Mouse (Mus musculus): Measurements from ENCODE around the gene Arid2. TPM values are rescaled to one million over a fixed set of nuclear protein-coding genes. Genes with fewer than 3 reads are reported as not detected.

Arid2 gene
- polyA plus RNA-seq, 1 experiment = 9.3 TPM

- Histone ChIP-seq H3K27me3 (ENCODE audit: control insufficient read depth, insufficient read depth, insufficient read length) (no peaks in the 10 kb centered on the region), H3K4me3 (peak overlapping the region; percentile 73), H3K79me2 (ENCODE audit: control insufficient read depth, insufficient read depth) (peaks cover 66% of the 10 kb centered on the region), H3K4me2 (ENCODE audit: low read depth) (no peak overlapping the region), H3K36me3 (ENCODE audit: control insufficient read depth, insufficient read depth) (peaks cover 6% of the 10 kb centered on the region), H3ac (ENCODE audit: control insufficient read depth, insufficient read length) (peak overlapping the region; percentile 87)
- TF ChIP-seq MYOD1 (IDR thresholded peaks at IDR 0.05; ENCODE audit: control insufficient read depth in 1 of 3, insufficient read length in 2 of 3, low read depth in 2 of 3) = no peak
- TF ChIP-seq SRF (IDR thresholded peaks at IDR 0.05; ENCODE audit: control insufficient read depth, insufficient read length, low read depth) = no peak
- TF ChIP-seq MYOG (IDR thresholded peaks at IDR 0.05; ENCODE audit: control insufficient read depth in 1 of 3, insufficient read depth in 1 of 3, insufficient read length in 2 of 3, low read depth in 2 of 3) = no peak
- TF ChIP-seq TCF12 (IDR thresholded peaks at IDR 0.05; ENCODE audit: insufficient read depth, poor library complexity, severe bottlenecking) = no peak
- no peak for TF ChIP-seq CEBPB (IDR thresholded peaks at IDR 0.05; ENCODE audit: insufficient read depth, poor library complexity, severe bottlenecking)
- no peak for TF ChIP-seq POLR2A (IDR thresholded peaks at IDR 0.05; ENCODE audit: insufficient read length, low read depth)
- no peak for TF ChIP-seq REST (IDR thresholded peaks at IDR 0.05; ENCODE audit: insufficient read depth, insufficient read length)
- no peak for TF ChIP-seq TCF3 (IDR thresholded peaks at IDR 0.05; ENCODE audit: insufficient read length, low read depth)
- TF ChIP-seq POLR2AphosphoS2 (IDR thresholded peaks at IDR 0.05; ENCODE audit: insufficient read length, low read depth) = no peak
- no peak for TF ChIP-seq E2F4 (IDR thresholded peaks at IDR 0.05; ENCODE audit: insufficient read depth)
- no peak for TF ChIP-seq USF1 (IDR thresholded peaks at IDR 0.05; ENCODE audit: low read depth)
- TF ChIP-seq MAX (IDR thresholded peaks at IDR 0.05; ENCODE audit: low read depth) = no peak
Observed at GRCm38 (mm10) chr15:96286935-96287292, 404 bp upstream of the Arid2 start.

DNA sequence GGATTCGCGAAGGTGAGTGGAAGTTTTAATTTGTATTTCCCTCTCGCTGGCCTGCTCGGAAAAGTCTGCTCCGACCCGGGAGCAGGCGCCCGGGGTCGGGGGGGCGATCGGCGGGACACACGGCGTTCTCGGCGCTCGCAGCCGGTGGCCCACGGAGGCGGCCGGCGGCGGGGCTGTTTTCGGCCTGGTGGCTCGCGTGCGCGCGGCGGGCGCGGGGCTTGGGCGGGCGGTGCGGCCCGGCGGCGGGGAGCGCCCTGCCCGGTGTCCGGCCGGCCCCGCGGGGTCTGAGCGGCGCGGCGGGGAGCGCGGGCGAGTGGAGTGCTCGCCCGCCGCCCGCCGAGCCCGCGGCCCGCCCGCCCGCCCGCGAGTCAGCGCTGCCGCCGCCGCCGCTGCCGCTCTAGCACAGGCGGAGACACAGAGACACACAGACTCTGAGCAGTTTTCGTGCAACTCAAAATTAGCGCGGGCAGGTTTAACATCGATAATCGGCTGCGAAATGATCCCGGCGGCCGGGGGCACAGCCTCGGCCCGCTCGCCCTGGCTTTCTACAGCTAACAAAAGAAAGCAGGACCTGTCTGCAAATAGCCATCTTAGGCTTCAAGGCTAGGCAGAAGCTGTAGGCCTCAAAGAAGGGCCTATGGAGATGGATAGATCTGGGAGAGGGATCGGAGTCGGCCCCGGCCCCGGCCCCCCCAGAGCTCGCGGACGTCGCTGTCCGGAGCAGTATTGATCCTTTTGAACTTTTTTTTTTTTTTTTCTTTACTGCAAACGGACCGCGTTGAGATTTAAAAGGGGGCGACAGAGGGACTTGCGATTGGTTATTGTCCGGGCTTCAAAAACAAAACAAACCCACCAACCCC is 888 bp downstream of the Arid2 start:
- TF ChIP-seq MYOD1 (IDR thresholded peaks at IDR 0.05; ENCODE audit: control insufficient read depth in 1 of 3, insufficient read length in 2 of 3, low read depth in 2 of 3) (no peak), TCF3 (IDR thresholded peaks at IDR 0.05; ENCODE audit: insufficient read length, low read depth) (no peak), USF1 (IDR thresholded peaks at IDR 0.05; ENCODE audit: low read depth) (no peak), POLR2AphosphoS2 (IDR thresholded peaks at IDR 0.05; ENCODE audit: insufficient read length, low read depth) (no peak), SRF (IDR thresholded peaks at IDR 0.05; ENCODE audit: control insufficient read depth, insufficient read length, low read depth) (no peak), E2F4 (IDR thresholded peaks at IDR 0.05; ENCODE audit: insufficient read depth) (no peak), REST (IDR thresholded peaks at IDR 0.05; ENCODE audit: insufficient read depth, insufficient read length) (no peak), POLR2A (IDR thresholded peaks at IDR 0.05; ENCODE audit: insufficient read length, low read depth) (peak; percentile 51)
- H3ac ChIP-seq (ENCODE audit: control insufficient read depth, insufficient read length) = peak overlapping the region; percentile 87
- H3K4me3 ChIP-seq = peak overlapping the region; percentile 73
- peak overlapping the region; percentile 95 for H3K4me2 ChIP-seq (ENCODE audit: low read depth)
- H3K36me3 ChIP-seq (ENCODE audit: control insufficient read depth, insufficient read depth) = no peaks in the 10 kb centered on the region
- no peaks in the 10 kb centered on the region for H3K27me3 ChIP-seq (ENCODE audit: control insufficient read depth, insufficient read depth, insufficient read length)
- peaks cover 66% of the 10 kb centered on the region for H3K79me2 ChIP-seq (ENCODE audit: control insufficient read depth, insufficient read depth)

DNA sequence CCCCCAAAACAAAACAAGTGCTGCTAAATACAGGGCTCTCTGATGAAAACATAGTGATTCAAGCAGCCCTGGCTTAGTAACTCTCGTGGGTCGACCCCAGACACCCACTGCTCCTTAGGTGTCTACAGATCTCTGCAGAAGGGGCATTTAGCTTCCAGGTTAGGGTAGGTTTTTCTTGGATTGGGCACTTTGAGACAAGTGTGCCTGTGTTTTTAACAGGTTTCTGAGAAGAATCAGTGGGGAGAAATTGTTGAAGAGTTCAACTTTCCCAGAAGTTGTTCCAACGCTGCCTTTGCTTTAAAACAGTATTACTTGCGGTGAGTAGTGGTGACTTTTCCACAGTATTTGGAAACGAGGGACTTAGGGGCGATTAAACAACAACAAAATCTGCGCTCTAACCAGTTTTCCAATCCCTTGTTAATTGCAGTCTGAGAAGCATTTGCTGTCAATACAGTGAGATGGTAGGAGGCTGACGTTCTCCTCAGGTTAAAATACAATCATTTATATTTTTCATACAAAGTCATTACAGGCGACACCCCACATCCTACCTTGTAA is 1.6 kb downstream of the Arid2 start:
- Histone ChIP-seq H3K4me3 (peak overlapping the region; percentile 73), H3K27me3 (ENCODE audit: control insufficient read depth, insufficient read depth, insufficient read length) (no peaks in the 10 kb centered on the region), H3K36me3 (ENCODE audit: control insufficient read depth, insufficient read depth) (no peaks in the 10 kb centered on the region), H3K4me2 (ENCODE audit: low read depth) (peak overlapping the region; percentile 95), H3ac (ENCODE audit: control insufficient read depth, insufficient read length) (peak overlapping the region; percentile 87), H3K79me2 (ENCODE audit: control insufficient read depth, insufficient read depth) (peaks cover 66% of the 10 kb centered on the region)
- no peak for TF ChIP-seq POLR2A (IDR thresholded peaks at IDR 0.05; ENCODE audit: insufficient read length, low read depth)
- no peak for TF ChIP-seq MYOG (IDR thresholded peaks at IDR 0.05; ENCODE audit: control insufficient read depth in 1 of 3, insufficient read depth in 1 of 3, insufficient read length in 2 of 3, low read depth in 2 of 3)
- no peak for TF ChIP-seq REST (IDR thresholded peaks at IDR 0.05; ENCODE audit: insufficient read depth, insufficient read length)
- TF ChIP-seq MAX (IDR thresholded peaks at IDR 0.05; ENCODE audit: low read depth) = no peak

GRCm38 (mm10) chr15:96290001-96290400 is 2.7 kb downstream of the Arid2 start:
- TF ChIP-seq MYOG (IDR thresholded peaks at IDR 0.05; ENCODE audit: control insufficient read depth in 1 of 3, insufficient read depth in 1 of 3, insufficient read length in 2 of 3, low read depth in 2 of 3) (no peak), TCF3 (IDR thresholded peaks at IDR 0.05; ENCODE audit: insufficient read length, low read depth) (no peak), MYOD1 (IDR thresholded peaks at IDR 0.05; ENCODE audit: control insufficient read depth in 1 of 3, insufficient read length in 2 of 3, low read depth in 2 of 3) (no peak), TCF12 (IDR thresholded peaks at IDR 0.05; ENCODE audit: insufficient read depth, poor library complexity, severe bottlenecking) (no peak), E2F4 (IDR thresholded peaks at IDR 0.05; ENCODE audit: insufficient read depth) (no peak), POLR2AphosphoS2 (IDR thresholded peaks at IDR 0.05; ENCODE audit: insufficient read length, low read depth) (no peak), POLR2A (IDR thresholded peaks at IDR 0.05; ENCODE audit: insufficient read length, low read depth) (no peak), SRF (IDR thresholded peaks at IDR 0.05; ENCODE audit: control insufficient read depth, insufficient read length, low read depth) (no peak), USF1 (IDR thresholded peaks at IDR 0.05; ENCODE audit: low read depth) (no peak), CEBPB (IDR thresholded peaks at IDR 0.05; ENCODE audit: insufficient read depth, poor library complexity, severe bottlenecking) (no peak), REST (IDR thresholded peaks at IDR 0.05; ENCODE audit: insufficient read depth, insufficient read length) (no peak), MAX (IDR thresholded peaks at IDR 0.05; ENCODE audit: low read depth) (no peak)
- Histone ChIP-seq H3K4me3 (peak overlapping the region; percentile 73), H3K79me2 (ENCODE audit: control insufficient read depth, insufficient read depth) (peaks cover 68% of the 10 kb centered on the region), H3K36me3 (ENCODE audit: control insufficient read depth, insufficient read depth) (peaks cover 4% of the 10 kb centered on the region), H3ac (ENCODE audit: control insufficient read depth, insufficient read length) (no peak overlapping the region), H3K27me3 (ENCODE audit: control insufficient read depth, insufficient read depth, insufficient read length) (no peaks in the 10 kb centered on the region), H3K4me2 (ENCODE audit: low read depth) (peak overlapping the region; percentile 95)

Measured in myocyte (in vitro differentiated cells).